Mouse (Mus musculus) adrenal gland, postnatal 25 days (tissue): Measurements from ENCODE around the gene Llgl1. TPM values are rescaled to one million over a fixed set of nuclear protein-coding genes. Genes with fewer than 3 reads are reported as not detected.
A peak's percentile ranks its signal among the peaks of the same experiment; 100 is the strongest.

Source experiments
- DNase-seq: peaks from one replicate; pipeline ENCODE4 v3.0.0; 2021; ENCODE audit warnings: mixed read lengths
- microRNA-seq, 2 experiments: library from miRNA; unstranded; fragments of <30 nt; microRNA quantifications; one replicate each; pipeline ENCODE4 v1.2.0; 2021
- total RNA-seq: library from RNA; stranded (reverse); gene quantifications from 2 replicates; pipeline ENCODE4 v1.2.3, GENCODE M21; 2021

Llgl1 gene
- total RNA-seq, 1 experiment from 2014 or later: 28.6 TPM

- DNase-seq: peak; percentile 87
Observed at GRCm38 (mm10) chr11:60726601-60727391, 27.3 kb downstream of the Llgl1 start, which contains the start of gene Flii. Flii (minus strand) TSS chr11:60727263.

- no peak for DNase-seq
Observed at GRCm38 (mm10) chr11:60727392-60728140, 28.0 kb downstream of the Llgl1 start.

GRCm38 (mm10) chr11:60728260-60728761 is 28.8 kb downstream of the Llgl1 start, which contains the start of gene Mief2:
Mief2 (plus strand) TSS chr11:60728398.
- peak; percentile 93 for DNase-seq

DNA sequence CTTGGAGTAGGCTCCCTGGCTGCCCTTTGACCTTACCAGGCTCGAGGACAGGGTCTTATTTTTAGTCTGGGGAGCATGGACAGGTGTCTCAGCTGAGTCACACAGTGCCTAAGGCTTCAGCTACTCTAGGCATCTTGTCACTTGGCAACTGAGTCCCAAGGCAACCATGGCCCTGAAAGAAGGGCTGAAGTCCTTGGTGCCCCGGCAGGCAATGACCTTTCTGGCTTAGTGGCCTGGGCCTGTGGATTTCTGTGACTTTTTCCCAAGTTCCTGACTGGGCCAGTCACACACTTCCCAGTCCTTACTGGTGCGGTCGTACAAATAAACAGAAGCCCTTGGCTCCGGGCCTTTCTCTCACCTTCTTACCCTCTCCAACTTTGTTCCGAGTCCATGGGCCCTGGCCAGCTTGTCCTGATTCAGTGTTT is 29.7 kb downstream of the Llgl1 start:
- peak; percentile 35 for DNase-seq

- no peak for DNase-seq
Observed at GRCm38 (mm10) chr11:60730169-60730568, 30.6 kb downstream of the Llgl1 start.

- DNase-seq: no peak
Observed at GRCm38 (mm10) chr11:60731251-60731650, 31.7 kb downstream of the Llgl1 start.

DNA sequence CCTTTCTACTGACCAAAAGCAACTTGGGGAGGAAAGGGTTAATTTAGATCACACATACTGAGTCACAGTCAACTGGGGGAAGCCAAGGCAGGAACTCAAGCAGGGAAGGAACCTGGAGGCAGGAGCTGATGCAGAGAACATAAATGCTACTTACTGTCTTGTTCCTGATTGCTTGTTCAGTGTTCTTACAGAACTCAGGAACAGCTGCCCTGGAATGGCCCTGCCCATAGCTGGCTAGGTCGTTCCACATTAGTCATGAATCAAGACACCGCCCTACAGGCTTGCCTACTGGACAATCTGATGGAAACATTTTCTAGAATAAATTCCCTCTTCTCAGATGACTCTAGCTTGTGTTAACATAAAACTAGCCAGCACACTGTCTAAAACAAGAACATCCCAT is 34.7 kb downstream of the Llgl1 start:
- DNase-seq: no peak

DNA sequence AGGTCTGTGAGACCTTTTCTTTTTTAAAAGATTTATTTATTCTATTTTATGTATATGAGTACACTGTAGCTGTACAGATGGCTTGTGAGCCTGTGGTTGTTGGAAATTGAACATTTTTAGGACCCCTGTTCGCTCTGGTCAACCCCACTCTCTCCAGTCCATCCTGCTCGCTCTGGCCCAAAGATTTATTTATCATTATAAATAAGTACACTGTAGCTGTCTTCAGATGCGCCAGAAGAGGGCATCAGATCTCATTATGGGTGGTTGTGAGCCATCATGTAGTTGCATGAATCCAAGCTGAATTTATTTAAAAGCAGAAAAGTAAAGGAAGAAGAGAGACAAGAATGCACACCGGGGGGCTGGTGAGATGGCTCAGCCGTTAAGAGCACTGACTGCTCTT is 35.7 kb downstream of the Llgl1 start:
- no peak for DNase-seq

DNA sequence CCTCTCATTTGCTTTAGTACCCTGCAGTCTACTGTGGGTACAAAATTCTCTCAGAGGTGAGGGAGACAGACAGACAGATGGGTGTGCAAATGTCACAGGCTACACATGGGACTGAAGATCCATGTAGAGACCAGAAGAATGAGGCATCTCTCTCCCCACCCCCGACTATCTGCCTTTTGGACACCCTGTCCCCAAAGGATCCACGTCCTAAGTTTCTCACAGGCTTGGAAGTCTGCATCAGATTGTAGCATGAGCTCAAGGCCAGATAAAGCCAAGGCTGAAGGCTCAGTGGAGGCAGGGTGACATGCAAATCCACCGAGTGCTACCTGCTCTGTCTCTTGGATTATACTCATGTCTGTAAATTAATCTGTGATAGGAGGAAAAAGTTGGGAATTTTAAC is 37.0 kb downstream of the Llgl1 start:
- DNase-seq: no peak

DNA sequence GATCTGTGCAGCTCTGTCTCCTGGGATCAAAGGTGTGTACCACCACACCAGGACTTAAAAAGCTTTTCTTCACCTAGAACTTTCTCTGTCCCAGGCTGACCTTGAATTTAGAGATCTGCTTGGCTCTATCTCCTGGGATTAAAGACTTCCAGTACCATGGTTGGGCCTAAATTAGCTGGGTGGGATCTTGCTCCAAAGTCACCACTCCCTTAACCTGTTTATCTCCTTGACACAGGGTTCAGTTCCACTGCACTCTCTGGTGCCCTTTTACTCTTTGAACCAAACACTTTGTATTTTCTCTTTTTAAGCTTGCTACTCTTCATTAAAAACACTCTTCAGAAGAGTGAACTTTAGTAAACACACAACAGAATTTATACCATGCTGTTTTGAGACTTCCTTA is 37.9 kb downstream of the Llgl1 start:
- DNase-seq: no peak

- no peak for DNase-seq
Observed at GRCm38 (mm10) chr11:60740321-60740720, 40.8 kb downstream of the Llgl1 start.

DNA sequence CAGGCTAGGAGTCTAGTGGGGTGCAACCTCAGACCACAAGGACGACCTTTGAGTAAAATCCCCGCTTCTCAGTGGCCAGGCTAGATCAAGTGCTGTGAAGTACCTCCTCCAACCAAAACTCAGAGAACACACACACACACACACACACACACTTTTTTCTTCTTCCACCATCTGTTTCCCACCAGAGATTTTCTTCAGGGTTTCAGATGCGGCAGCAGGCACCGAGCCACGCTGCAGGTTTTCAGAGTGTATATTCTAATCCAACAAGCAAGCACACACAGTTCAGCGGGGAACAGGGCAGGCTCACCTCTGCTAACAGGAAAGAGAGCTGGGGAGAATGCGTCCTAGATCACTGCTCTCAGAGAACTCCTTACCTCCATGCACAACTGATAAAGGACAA is 56.0 kb downstream of the Llgl1 start:
- no peak for DNase-seq

- DNase-seq: no peak
Observed at GRCm38 (mm10) chr11:60761681-60762080, 62.2 kb downstream of the Llgl1 start.

Small RNA genes within 50 kb of the gene (microRNA-seq; reads per million reads assigned to microRNA genes)
- 2.5 to 4.1 reads per million in 2 experiments for gene Mir5100

Other genes starting within 250 kb of the Llgl1 start
- gene Drg2, start 245.1 kb upstream of the Llgl1 start, total RNA-seq: 68.9 and 70.1 TPM in 2 replicates
- 0.24 TPM in 2 replicates for gene Myo15, start 230.4 kb upstream of the Llgl1 start, total RNA-seq
- 114 and 126 TPM in 2 replicates for gene Alkbh5, start 163.3 kb upstream of the Llgl1 start, total RNA-seq
- 167 and 175 TPM in 2 replicates for gene Flii, start 27.5 kb downstream of the Llgl1 start, total RNA-seq
- 39.8 and 45.0 TPM in 2 replicates for gene Mief2, start 28.7 kb downstream of the Llgl1 start, total RNA-seq
- gene Top3a, start 77.6 kb downstream of the Llgl1 start, total RNA-seq: 13.2 and 13.7 TPM in 2 replicates
- gene Smcr8, start 77.8 kb downstream of the Llgl1 start, total RNA-seq: 27.0 and 27.5 TPM in 2 replicates
- 82.3 and 91.4 TPM in 2 replicates for gene Shmt1, start 112.0 kb downstream of the Llgl1 start, total RNA-seq
- 38.7 and 49.5 TPM in 2 replicates for gene Dhrs7b, start 130.9 kb downstream of the Llgl1 start, total RNA-seq
- 40.4 and 41.5 TPM in 2 replicates for gene Tmem11, start 179.5 kb downstream of the Llgl1 start, total RNA-seq
- 21.5 and 27.5 TPM in 2 replicates for gene Natd1, start 215.0 kb downstream of the Llgl1 start, total RNA-seq
- 128 and 161 TPM in 2 replicates for gene Map2k3, start 232.3 kb downstream of the Llgl1 start, total RNA-seq